Mouse (Mus musculus): ENCODE results near the gene Socs5. TPM values are rescaled to one million over a fixed set of nuclear protein-coding genes. Genes with fewer than 3 reads are reported as not detected.

Gene Socs5
- polyA plus RNA-seq, 1 experiment from 2014 or later = 20.1 TPM

GRCm38 (mm10) chr17:87080724-87081123, 26.8 kb upstream of the Socs5 start:
- Histone ChIP-seq H3K4me1 (ENCODE audit: control insufficient read depth, insufficient read depth, low read length) (no peaks in the 10 kb centered on the region), H3K4me3 (replicated peaks; ENCODE audit: low read depth, low read length) (no peak overlapping the region), H3K9ac (replicated peaks; ENCODE audit: low read length) (no peak overlapping the region), H3K36me3 (ENCODE audit: control insufficient read depth, insufficient read depth, low read length) (no peaks in the 10 kb centered on the region), H3K9me3 (ENCODE audit: control insufficient read depth, low read length) (no peaks in the 10 kb centered on the region), H3K27ac (replicated peaks; ENCODE audit: low read depth, low read length) (no peak overlapping the region), H3K27me3 (ENCODE audit: control insufficient read depth, insufficient read depth, low read length) (no peaks in the 10 kb centered on the region), H3K4me2 (ENCODE audit: low read length) (no peak overlapping the region)
- DNase-seq = no peak
- WGBS = 90% methylated on average over 7 of the region's 7 CpGs
- no peak for ATAC-seq (ENCODE audit: low FRiP score, low TSS enrichment)

- WGBS = 84% methylated on average over 4 of the region's 4 CpGs
- ATAC-seq (ENCODE audit: low FRiP score, low TSS enrichment) (no peak), DNase-seq (no peak)
- Histone ChIP-seq H3K4me1 (ENCODE audit: control insufficient read depth, insufficient read depth, low read length) (no peaks in the 10 kb centered on the region), H3K9me3 (ENCODE audit: control insufficient read depth, low read length) (no peaks in the 10 kb centered on the region), H3K27ac (replicated peaks; ENCODE audit: low read depth, low read length) (no peak overlapping the region), H3K27me3 (ENCODE audit: control insufficient read depth, insufficient read depth, low read length) (no peaks in the 10 kb centered on the region), H3K4me2 (ENCODE audit: low read length) (no peak overlapping the region), H3K9ac (replicated peaks; ENCODE audit: low read length) (no peak overlapping the region), H3K36me3 (ENCODE audit: control insufficient read depth, insufficient read depth, low read length) (no peaks in the 10 kb centered on the region), H3K4me3 (replicated peaks; ENCODE audit: low read depth, low read length) (no peak overlapping the region)
These were observed 24.9 kb upstream of the Socs5 start for GRCm38 (mm10) chr17:87082547-87082946.

- H3K4me3 ChIP-seq (replicated peaks; ENCODE audit: low read depth, low read length) = no peak overlapping the region
- H3K36me3 ChIP-seq (ENCODE audit: control insufficient read depth, insufficient read depth, low read length) = no peaks in the 10 kb centered on the region
- no peak overlapping the region for H3K9ac ChIP-seq (replicated peaks; ENCODE audit: low read length)
- H3K4me2 ChIP-seq (ENCODE audit: low read length) = no peak overlapping the region
- ATAC-seq (ENCODE audit: low FRiP score, low TSS enrichment) = no peak
- no peak overlapping the region for H3K27ac ChIP-seq (replicated peaks; ENCODE audit: low read depth, low read length)
- no peaks in the 10 kb centered on the region for H3K27me3 ChIP-seq (ENCODE audit: control insufficient read depth, insufficient read depth, low read length)
- H3K9me3 ChIP-seq (ENCODE audit: control insufficient read depth, low read length) = no peaks in the 10 kb centered on the region
- WGBS = 88% methylated on average over 5 of the region's 5 CpGs
- DNase-seq = no peak
- no peaks in the 10 kb centered on the region for H3K4me1 ChIP-seq (ENCODE audit: control insufficient read depth, insufficient read depth, low read length)
These were observed 23.8 kb upstream of the Socs5 start for GRCm38 (mm10) chr17:87083671-87084070.

- 90% methylated on average over 6 of the region's 6 CpGs for WGBS
- no peak for DNase-seq
- Histone ChIP-seq H3K4me3 (replicated peaks; ENCODE audit: low read depth, low read length) (no peak overlapping the region), H3K27ac (replicated peaks; ENCODE audit: low read depth, low read length) (no peak overlapping the region), H3K9ac (replicated peaks; ENCODE audit: low read length) (no peak overlapping the region), H3K27me3 (ENCODE audit: control insufficient read depth, insufficient read depth, low read length) (no peaks in the 10 kb centered on the region), H3K4me2 (ENCODE audit: low read length) (no peak overlapping the region), H3K4me1 (ENCODE audit: control insufficient read depth, insufficient read depth, low read length) (no peaks in the 10 kb centered on the region), H3K36me3 (ENCODE audit: control insufficient read depth, insufficient read depth, low read length) (no peaks in the 10 kb centered on the region), H3K9me3 (ENCODE audit: control insufficient read depth, low read length) (no peaks in the 10 kb centered on the region)
- no peak for ATAC-seq (ENCODE audit: low FRiP score, low TSS enrichment)
These were observed 21.8 kb upstream of the Socs5 start for GRCm38 (mm10) chr17:87085726-87086125.

GRCm38 (mm10) chr17:87089296-87089695, 18.2 kb upstream of the Socs5 start:
- 88% methylated on average over 7 of the region's 7 CpGs for WGBS
- H3K9me3 ChIP-seq (ENCODE audit: control insufficient read depth, low read length) = no peaks in the 10 kb centered on the region

GRCm38 (mm10) chr17:87093061-87093460, 14.4 kb upstream of the Socs5 start:
- H3K36me3 ChIP-seq (ENCODE audit: control insufficient read depth, insufficient read depth, low read length) = no peaks in the 10 kb centered on the region
- H3K9me3 ChIP-seq (ENCODE audit: control insufficient read depth, low read length) = no peaks in the 10 kb centered on the region
- H3K27me3 ChIP-seq (ENCODE audit: control insufficient read depth, insufficient read depth, low read length) = no peaks in the 10 kb centered on the region
- DNase-seq (no peak), ATAC-seq (ENCODE audit: low FRiP score, low TSS enrichment) (no peak)
- no peak overlapping the region for H3K4me3 ChIP-seq (replicated peaks; ENCODE audit: low read depth, low read length)
- no peak overlapping the region for H3K4me2 ChIP-seq (ENCODE audit: low read length)
- WGBS = 74% methylated on average over 5 of the region's 5 CpGs
- no peaks in the 10 kb centered on the region for H3K4me1 ChIP-seq (ENCODE audit: control insufficient read depth, insufficient read depth, low read length)
- H3K27ac ChIP-seq (replicated peaks; ENCODE audit: low read depth, low read length) = no peak overlapping the region
- H3K9ac ChIP-seq (replicated peaks; ENCODE audit: low read length) = no peak overlapping the region

More at GRCm38 (mm10) chr17:87089296-87089695, 18.2 kb upstream of the Socs5 start:
- Histone ChIP-seq H3K27me3 (ENCODE audit: control insufficient read depth, insufficient read depth, low read length) (no peaks in the 10 kb centered on the region), H3K4me1 (ENCODE audit: control insufficient read depth, insufficient read depth, low read length) (no peaks in the 10 kb centered on the region), H3K4me2 (ENCODE audit: low read length) (no peak overlapping the region), H3K4me3 (replicated peaks; ENCODE audit: low read depth, low read length) (no peak overlapping the region), H3K9ac (replicated peaks; ENCODE audit: low read length) (no peak overlapping the region), H3K36me3 (ENCODE audit: control insufficient read depth, insufficient read depth, low read length) (no peaks in the 10 kb centered on the region), H3K27ac (replicated peaks; ENCODE audit: low read depth, low read length) (no peak overlapping the region)
- ATAC-seq (ENCODE audit: low FRiP score, low TSS enrichment) = no peak
- no peak for DNase-seq

GRCm38 (mm10) chr17:87096951-87097350, 10.5 kb upstream of the Socs5 start:
- Histone ChIP-seq H3K4me1 (ENCODE audit: control insufficient read depth, insufficient read depth, low read length) (no peaks in the 10 kb centered on the region), H3K36me3 (ENCODE audit: control insufficient read depth, insufficient read depth, low read length) (no peaks in the 10 kb centered on the region), H3K4me3 (replicated peaks; ENCODE audit: low read depth, low read length) (no peak overlapping the region), H3K4me2 (ENCODE audit: low read length) (no peak overlapping the region), H3K9ac (replicated peaks; ENCODE audit: low read length) (no peak overlapping the region), H3K27me3 (ENCODE audit: control insufficient read depth, insufficient read depth, low read length) (no peaks in the 10 kb centered on the region), H3K27ac (replicated peaks; ENCODE audit: low read depth, low read length) (no peak overlapping the region), H3K9me3 (ENCODE audit: control insufficient read depth, low read length) (no peaks in the 10 kb centered on the region)
- WGBS = 58% methylated on average over 2 of the region's 2 CpGs
- DNase-seq (no peak), ATAC-seq (ENCODE audit: low FRiP score, low TSS enrichment) (no peak)

- 78% methylated on average over 5 of the region's 5 CpGs for WGBS
- ATAC-seq (ENCODE audit: low FRiP score, low TSS enrichment) (no peak), DNase-seq (no peak)
- no peak overlapping the region for H3K27ac ChIP-seq (replicated peaks; ENCODE audit: low read depth, low read length)
- no peaks in the 10 kb centered on the region for H3K9me3 ChIP-seq (ENCODE audit: control insufficient read depth, low read length)
- no peaks in the 10 kb centered on the region for H3K27me3 ChIP-seq (ENCODE audit: control insufficient read depth, insufficient read depth, low read length)
- no peak overlapping the region for H3K4me3 ChIP-seq (replicated peaks; ENCODE audit: low read depth, low read length)
- H3K9ac ChIP-seq (replicated peaks; ENCODE audit: low read length) = no peak overlapping the region
- H3K4me1 ChIP-seq (ENCODE audit: control insufficient read depth, insufficient read depth, low read length) = no peaks in the 10 kb centered on the region
- no peaks in the 10 kb centered on the region for H3K36me3 ChIP-seq (ENCODE audit: control insufficient read depth, insufficient read depth, low read length)
- no peak overlapping the region for H3K4me2 ChIP-seq (ENCODE audit: low read length)
These were observed 9.9 kb upstream of the Socs5 start for GRCm38 (mm10) chr17:87097576-87097975.

- DNase-seq (no peak), ATAC-seq (ENCODE audit: low FRiP score, low TSS enrichment) (no peak)
- Histone ChIP-seq H3K9ac (replicated peaks; ENCODE audit: low read length) (no peak overlapping the region), H3K4me3 (replicated peaks; ENCODE audit: low read depth, low read length) (no peak overlapping the region), H3K9me3 (ENCODE audit: control insufficient read depth, low read length) (no peaks in the 10 kb centered on the region), H3K27ac (replicated peaks; ENCODE audit: low read depth, low read length) (no peak overlapping the region), H3K4me2 (ENCODE audit: low read length) (no peak overlapping the region), H3K27me3 (ENCODE audit: control insufficient read depth, insufficient read depth, low read length) (no peaks in the 10 kb centered on the region), H3K36me3 (ENCODE audit: control insufficient read depth, insufficient read depth, low read length) (no peaks in the 10 kb centered on the region), H3K4me1 (ENCODE audit: control insufficient read depth, insufficient read depth, low read length) (no peaks in the 10 kb centered on the region)
- WGBS = 75% methylated on average over 4 of the region's 4 CpGs
These were observed 6.5 kb upstream of the Socs5 start for GRCm38 (mm10) chr17:87100947-87101346.

Measured in midbrain, embryonic 14.5 days (tissue).